Mouse (Mus musculus) E14TG2a.4 (cell line): ENCODE results near the gene Mapk13.
"Not testable (repeated sequence)": the region's sequence is repeated elsewhere in the genome, so short reads cannot be mapped to it uniquely, and the experiment has no call there.

ENCODE experiments used
- H3K27me3 ChIP-seq: 2 replicates; pipeline ENCODE4 v1.6.1; 2014; ENCODE audit warnings: low read length, control low read depth; ENCODE audit not compliant: insufficient read depth
- H3K36me3 ChIP-seq: 2 replicates; pipeline ENCODE4 v1.6.1; 2014; ENCODE audit warnings: low read length, control low read depth; ENCODE audit not compliant: insufficient read depth
- H3K4me1 ChIP-seq: replicated peaks from 2 replicates; pipeline ENCODE4 v1.6.1; 2014; ENCODE audit warnings: low read depth, low read length, control low read depth
- H3K4me3 ChIP-seq: replicated peaks from 2 replicates; pipeline ENCODE4 v1.5.1; 2014; ENCODE audit warnings: mild to moderate bottlenecking, low read length
- H3K9me3 ChIP-seq: 2 replicates; pipeline ENCODE4 v1.6.1; 2014; ENCODE audit warnings: low read length, control low read depth
- CTCF ChIP-seq: conservative IDR thresholded peaks from 2 replicates; pipeline ENCODE4 v1.5.1; 2014; ENCODE audit warnings: low read length
- NANOG ChIP-seq: IDR thresholded peaks from 2 replicates; pipeline ENCODE4 v1.6.1; 2014; ENCODE audit warnings: borderline replicate concordance, low read length, mixed read lengths
- POU5F1 ChIP-seq: IDR thresholded peaks from 2 replicates; pipeline ENCODE4 v1.6.1; 2014; ENCODE audit warnings: low read length, borderline replicate concordance

The Mapk13 gene

DNA sequence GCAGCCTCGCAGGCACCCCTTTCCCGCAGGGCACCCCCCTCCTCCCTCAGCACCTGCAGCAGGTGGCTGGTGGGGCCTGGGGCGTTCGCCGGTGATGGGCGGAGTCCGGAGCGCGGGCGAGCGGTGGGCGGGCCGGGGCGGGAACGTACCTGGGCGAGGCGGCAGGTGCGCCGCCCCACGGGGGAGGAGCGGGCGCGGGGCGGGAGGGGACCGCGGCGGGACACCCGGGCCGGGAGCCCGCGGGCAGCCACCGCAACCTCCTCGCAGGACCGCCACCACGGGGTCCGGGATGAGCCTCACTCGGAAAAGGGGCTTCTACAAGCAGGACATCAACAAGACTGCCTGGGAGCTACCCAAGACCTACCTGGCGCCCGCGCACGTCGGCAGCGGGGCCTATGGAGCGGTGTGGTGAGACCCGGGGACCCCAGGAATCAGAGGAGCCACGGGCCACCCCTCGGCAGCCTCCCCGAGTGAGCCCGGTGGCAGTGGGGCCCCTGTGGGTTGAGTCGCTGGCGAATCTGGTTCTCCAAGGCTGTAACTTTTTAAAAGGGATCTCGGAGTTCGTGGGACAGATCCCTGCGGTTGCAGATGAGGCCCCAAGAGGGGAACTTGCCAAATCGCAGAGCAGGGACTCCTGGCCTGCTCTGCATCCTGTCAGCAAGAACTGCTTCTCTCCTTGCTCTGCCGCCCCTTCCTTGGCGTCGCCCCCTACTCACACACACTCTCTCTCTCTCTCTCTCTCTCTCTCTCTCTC, at the start of gene Mapk13:
Mapk13 (plus strand) TSS at position 177 of the 754 bp plus-strand sequence.
- H3K36me3 ChIP-seq, result peaks cover 4% of the 10 kb centered on the region; the same call in 1 of the 2 replicates
- H3K4me1 ChIP-seq, result peaks cover 30% of the 10 kb centered on the region
- no peak for TF ChIP-seq CTCF
- TF ChIP-seq NANOG, result no peak
- TF ChIP-seq POU5F1, result no peak
- H3K4me3 ChIP-seq, result peak within 1 kb of the TSS; percentile 82
- H3K9me3 ChIP-seq, result no peaks in the 10 kb centered on the region
- H3K27me3 ChIP-seq, result peaks cover 47% of the 10 kb centered on the region

DNA sequence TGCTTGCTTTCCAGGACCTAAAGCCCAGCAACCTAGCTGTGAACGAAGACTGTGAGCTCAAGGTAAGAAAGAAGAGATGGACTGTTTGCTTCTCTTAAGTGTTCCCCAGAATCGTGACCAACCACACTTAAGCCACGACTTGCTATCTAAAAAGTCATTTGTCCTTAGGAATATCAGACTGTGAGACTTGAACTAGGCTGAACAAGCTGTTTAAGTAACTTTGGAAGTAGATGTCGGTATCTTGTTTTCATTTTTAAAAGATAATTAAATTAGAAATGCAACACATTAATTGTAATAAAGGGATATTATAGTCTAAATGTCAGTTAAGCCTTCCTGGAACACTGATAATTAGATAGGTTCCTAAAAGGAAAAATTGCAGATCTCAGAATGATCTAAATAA, 43.3 kb upstream of the Mapk13 start, which contains the start of gene AC170998.1:
AC170998.1 (plus strand) TSS at position 301 of the 400 bp plus-strand sequence.
- no peaks in the 10 kb centered on the region for H3K27me3 ChIP-seq

DNA sequence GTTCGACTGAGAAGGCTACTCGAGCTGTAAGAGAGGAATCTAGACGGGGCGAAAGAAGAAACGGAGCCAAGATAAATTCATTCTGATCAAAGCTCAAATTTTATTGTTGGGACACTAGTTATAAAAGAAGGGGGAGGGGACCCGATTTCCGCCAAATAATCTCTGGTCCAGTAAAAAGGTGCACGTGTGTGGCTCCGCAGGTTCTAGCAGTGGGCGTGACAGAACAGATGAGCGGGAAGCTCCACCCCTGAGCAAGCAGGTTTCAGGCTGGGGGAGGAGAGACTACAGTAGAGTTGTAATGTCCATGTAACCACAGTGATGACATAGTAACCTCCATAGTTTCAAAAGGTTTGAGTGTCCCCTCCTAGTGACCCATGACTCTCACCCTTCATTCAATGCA, 41.6 kb upstream of the Mapk13 start:
- H3K36me3 ChIP-seq, result peaks cover 96% of the 10 kb centered on the region
- H3K27me3 ChIP-seq, H3K9me3 ChIP-seq, H3K4me3 ChIP-seq: not testable (repeated sequence)
- peaks cover 20% of the 10 kb centered on the region for H3K4me1 ChIP-seq

More for the DNA sequence above, 43.3 kb upstream of the Mapk13 start, which contains the start of gene AC170998.1:
- peaks cover 20% of the 10 kb centered on the region for H3K4me1 ChIP-seq
- no peak within 1 kb of the TSS for H3K4me3 ChIP-seq
- no peaks in the 10 kb centered on the region for H3K9me3 ChIP-seq
- H3K36me3 ChIP-seq, result peaks cover 96% of the 10 kb centered on the region
- TF ChIP-seq NANOG, result no peak

DNA sequence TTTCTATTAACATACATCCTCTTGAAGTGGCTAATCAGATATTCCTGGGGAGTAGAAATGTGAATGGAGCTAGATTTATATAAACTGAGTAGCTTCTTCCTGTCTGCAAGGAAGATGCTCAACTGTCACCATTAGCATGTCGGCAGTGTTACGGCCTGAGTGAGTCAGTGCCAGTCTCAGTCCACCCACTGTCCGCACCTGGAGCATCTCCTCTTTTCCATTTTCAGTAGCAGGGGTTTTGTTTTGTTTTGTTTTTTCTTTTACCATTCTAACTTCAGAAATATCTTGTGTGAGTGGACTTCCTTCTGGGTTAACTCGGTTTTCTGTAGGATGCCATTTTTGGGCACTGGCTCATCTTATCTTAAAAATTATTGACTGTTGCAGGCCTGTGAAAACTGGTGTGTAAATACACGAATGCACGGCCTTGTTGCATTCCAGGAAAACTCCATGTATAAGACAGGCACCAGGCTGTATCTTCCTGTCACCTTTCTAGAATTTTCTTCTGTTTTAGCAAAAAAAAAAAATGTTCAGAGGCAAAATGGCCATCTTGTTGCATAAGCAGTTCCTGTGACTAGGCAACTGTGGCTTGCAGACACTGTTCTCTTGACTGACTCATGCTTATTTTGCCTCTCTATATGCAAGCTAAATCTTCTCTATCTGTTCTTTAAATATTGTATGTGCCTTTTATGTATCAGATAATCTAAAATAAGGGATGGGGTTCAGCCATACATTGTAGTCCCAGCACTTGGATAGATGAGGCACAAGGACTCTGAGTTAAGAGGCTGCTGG, 33.6 kb upstream of the Mapk13 start:
- H3K9me3 ChIP-seq, result no peaks in the 10 kb centered on the region
- peaks cover 94% of the 10 kb centered on the region for H3K36me3 ChIP-seq
- no peak overlapping the region for H3K4me3 ChIP-seq
- no peaks in the 10 kb centered on the region for H3K27me3 ChIP-seq
- no peak for TF ChIP-seq POU5F1
- no peak for TF ChIP-seq NANOG
- TF ChIP-seq CTCF, result no peak
- peaks cover 23% of the 10 kb centered on the region for H3K4me1 ChIP-seq

DNA sequence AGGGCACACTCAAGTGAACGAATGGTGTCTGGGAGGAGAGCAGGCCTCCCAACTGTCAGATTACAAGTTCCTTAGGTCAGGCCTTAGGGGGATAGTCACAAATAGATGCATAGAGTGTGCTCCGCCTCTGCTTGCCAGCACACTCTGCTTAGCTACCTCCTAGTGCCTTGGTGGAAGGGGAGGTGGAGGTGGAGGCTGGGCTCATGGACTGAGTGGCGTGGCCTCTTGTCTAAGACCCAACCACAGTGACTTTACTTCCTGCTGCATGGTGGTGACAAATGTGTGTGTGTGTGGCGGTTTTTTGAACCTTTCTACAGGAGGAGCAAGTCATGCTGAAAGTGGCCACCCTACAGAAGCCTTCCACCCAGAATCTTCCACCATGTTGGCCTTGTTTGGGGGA, 32.6 kb upstream of the Mapk13 start:
- H3K4me1 ChIP-seq, result peaks cover 23% of the 10 kb centered on the region
- H3K9me3 ChIP-seq, result no peaks in the 10 kb centered on the region
- H3K4me3 ChIP-seq, result no peak overlapping the region
- TF ChIP-seq NANOG (no peak), POU5F1 (no peak), CTCF (no peak)
- H3K27me3 ChIP-seq, result no peaks in the 10 kb centered on the region
- H3K36me3 ChIP-seq, result peaks cover 94% of the 10 kb centered on the region

DNA sequence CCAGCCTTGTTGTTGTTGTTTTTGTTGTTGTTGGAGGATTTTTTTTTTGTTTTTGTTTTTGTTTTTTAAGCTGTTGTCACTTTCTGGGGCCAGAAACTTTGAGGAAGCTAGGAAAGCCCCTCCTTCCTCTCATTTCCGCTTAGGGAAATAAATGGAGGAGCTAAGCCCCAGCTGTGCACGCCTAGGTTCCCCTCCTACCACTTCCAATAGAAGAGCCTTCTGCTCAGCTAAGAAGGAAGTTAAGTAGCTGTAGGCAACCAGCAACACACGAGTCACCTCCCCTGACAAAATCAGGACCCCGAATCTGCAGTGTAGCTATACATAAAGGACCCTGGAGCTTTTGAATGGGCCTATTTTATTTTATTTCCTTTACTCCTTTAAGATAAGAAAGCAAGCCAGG, 31.1 kb upstream of the Mapk13 start:
- H3K36me3 ChIP-seq, result peaks cover 94% of the 10 kb centered on the region
- peaks cover 22% of the 10 kb centered on the region for H3K4me1 ChIP-seq

DNA sequence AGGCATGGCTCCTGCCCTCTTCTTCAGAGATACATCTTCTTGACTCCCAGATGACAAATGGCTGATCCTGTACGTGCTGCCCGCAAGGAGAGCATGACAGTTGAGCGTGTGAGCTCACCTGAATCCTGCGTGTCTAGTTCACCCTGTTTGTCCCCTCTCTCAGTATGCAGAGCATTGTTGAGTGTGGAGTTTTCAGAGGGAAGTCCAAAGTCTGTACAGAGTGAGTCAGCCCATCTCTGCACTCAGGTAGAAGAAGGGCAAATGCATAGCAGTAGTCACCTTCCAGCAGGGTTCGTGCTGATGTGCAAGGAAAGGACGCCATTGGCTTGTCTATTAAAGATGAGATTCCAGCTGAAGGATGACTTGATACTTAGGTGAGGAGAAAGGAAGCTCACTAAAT, 29.9 kb upstream of the Mapk13 start:
- Histone ChIP-seq H3K4me3 (no peak overlapping the region), H3K36me3 (peaks cover 97% of the 10 kb centered on the region), H3K27me3 (no peaks in the 10 kb centered on the region), H3K9me3 (no peaks in the 10 kb centered on the region), H3K4me1 (peaks cover 26% of the 10 kb centered on the region)
- TF ChIP-seq POU5F1, result no peak
- TF ChIP-seq CTCF, result no peak
- TF ChIP-seq NANOG, result no peak

More for the DNA sequence above, 31.1 kb upstream of the Mapk13 start:
- Histone ChIP-seq H3K4me3 (no peak overlapping the region), H3K9me3 (no peaks in the 10 kb centered on the region), H3K27me3 (no peaks in the 10 kb centered on the region)
- TF ChIP-seq POU5F1, result no peak

DNA sequence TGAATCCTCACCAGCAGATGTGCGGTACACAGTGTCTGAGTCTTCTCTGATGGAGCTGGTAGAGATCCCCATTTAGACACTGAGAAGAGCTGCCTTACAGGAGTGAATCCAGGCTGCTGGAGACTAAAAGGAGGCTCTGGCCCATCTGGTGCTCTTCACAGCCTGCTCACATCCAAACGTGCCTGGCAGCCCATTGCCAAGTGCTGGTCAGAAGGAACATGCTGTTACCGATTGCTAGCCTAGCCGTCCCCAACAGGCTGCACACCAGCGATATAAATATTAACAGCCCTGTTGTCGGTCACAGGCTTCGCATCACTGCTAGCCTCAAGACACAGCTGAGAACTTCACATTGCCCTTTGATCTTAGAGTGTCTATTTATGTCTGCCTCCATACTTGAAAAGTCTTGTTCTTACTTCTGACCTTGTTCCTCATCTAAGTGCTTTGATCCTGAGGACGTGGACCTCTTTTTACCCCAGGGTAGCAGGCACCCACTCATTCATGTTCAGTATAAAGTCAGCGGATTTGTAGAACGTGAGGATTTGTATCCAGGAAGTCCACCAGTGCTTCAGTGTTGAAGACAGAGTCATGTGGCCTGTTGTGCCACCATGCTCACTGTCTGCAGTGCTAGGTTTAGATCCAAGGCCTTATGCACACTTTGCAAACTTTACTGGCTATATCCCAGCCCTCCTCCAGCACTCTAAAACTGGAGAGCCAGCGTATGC, 25.8 kb upstream of the Mapk13 start:
- TF ChIP-seq NANOG (no peak), CTCF (no peak), POU5F1 (no peak)
- peaks cover 11% of the 10 kb centered on the region; the same call in 1 of the 2 replicates for H3K4me1 ChIP-seq
- no peaks in the 10 kb centered on the region for H3K9me3 ChIP-seq
- no peaks in the 10 kb centered on the region for H3K27me3 ChIP-seq
- peaks cover 99% of the 10 kb centered on the region for H3K36me3 ChIP-seq
- no peak overlapping the region for H3K4me3 ChIP-seq
